Mouse (Mus musculus) thymus, postnatal 0 days (tissue): ENCODE measurements around the gene Tspan10. TPM values are rescaled to one million over a fixed set of nuclear protein-coding genes. Genes with fewer than 3 reads are reported as not detected.
"Not testable (repeated sequence)": the region's sequence is repeated elsewhere in the genome, so short reads cannot be mapped to it uniquely, and the experiment has no call there.

Experiments
- DNase-seq: peaks from one replicate; pipeline ENCODE4 v3.0.0-alpha.2; 2015; ENCODE audit warnings: low spot score
- polyA plus RNA-seq: library from polyadenylated mRNA; unstranded; fragments of >200 nt; fragmentation: Nextera tagmentation; extraction: Ambion mirVana; gene quantifications from 2 replicates; pipeline ENCODE4 v1.2.1, GENCODE M21; 2015

The Tspan10 gene
- 1.2 TPM in 2 replicates for polyA plus RNA-seq

GRCm38 (mm10) chr11:120442344-120442743, at the start of gene Tspan10:
Gene Tspan10, plus strand, starts transcription at chr11:120442644.
- no peak for DNase-seq

- no peak for DNase-seq
These were observed 46.8 kb upstream of the Tspan10 start for GRCm38 (mm10) chr11:120395661-120396060.

GRCm38 (mm10) chr11:120397602-120398001, 44.8 kb upstream of the Tspan10 start:
- no peak for DNase-seq

- no peak for DNase-seq
These were observed 43.1 kb upstream of the Tspan10 start for GRCm38 (mm10) chr11:120399319-120399718.

GRCm38 (mm10) chr11:120404814-120405213, 37.6 kb upstream of the Tspan10 start:
- no peak for DNase-seq

GRCm38 (mm10) chr11:120405867-120406266, 36.6 kb upstream of the Tspan10 start:
- no peak for DNase-seq

- no peak for DNase-seq
These were observed 36.0 kb upstream of the Tspan10 start for GRCm38 (mm10) chr11:120406445-120406844.

GRCm38 (mm10) chr11:120413621-120414020, 28.8 kb upstream of the Tspan10 start:
- not testable (repeated sequence) for DNase-seq

GRCm38 (mm10) chr11:120417852-120418251, 24.6 kb upstream of the Tspan10 start:
- DNase-seq, result no peak

GRCm38 (mm10) chr11:120418592-120418991, 23.9 kb upstream of the Tspan10 start:
- DNase-seq, result no peak

GRCm38 (mm10) chr11:120422651-120423568, 19.5 kb upstream of the Tspan10 start:
- no peak for DNase-seq

- DNase-seq, result peak; percentile 61
These were observed 18.7 kb upstream of the Tspan10 start for GRCm38 (mm10) chr11:120423569-120424295.

- no peak for DNase-seq
These were observed 15.7 kb upstream of the Tspan10 start for GRCm38 (mm10) chr11:120426727-120427126.

GRCm38 (mm10) chr11:120437152-120437856, 5.1 kb upstream of the Tspan10 start, which contains the start of gene Nploc4:
Gene Nploc4, minus strand, starts transcription at chr11:120437708.
- peak; percentile 86 for DNase-seq

- DNase-seq, result no peak
These were observed 4.5 kb upstream of the Tspan10 start for GRCm38 (mm10) chr11:120437857-120438385.

GRCm38 (mm10) chr11:120442765-120443280, 379 bp downstream of the Tspan10 start:
- DNase-seq, result no peak

- no peak for DNase-seq
These were observed 1.7 kb downstream of the Tspan10 start for GRCm38 (mm10) chr11:120444106-120444505.

- no peak for DNase-seq
These were observed 3.0 kb downstream of the Tspan10 start for GRCm38 (mm10) chr11:120445475-120445874.

GRCm38 (mm10) chr11:120447179-120447578, 4.7 kb downstream of the Tspan10 start:
- no peak for DNase-seq

- DNase-seq, result no peak
These were observed 9.8 kb downstream of the Tspan10 start for GRCm38 (mm10) chr11:120452246-120452645.

GRCm38 (mm10) chr11:120453306-120453705, 10.9 kb downstream of the Tspan10 start, which contains the start of gene Pde6g:
Gene Pde6g, minus strand, starts transcription at chr11:120453500.
- DNase-seq, result no peak
